Mouse (Mus musculus): ENCODE results near the gene Ctla2a.

- TF ChIP-seq CTCF (IDR thresholded peaks at IDR 0.05; ENCODE audit: extremely low read depth, insufficient read depth, insufficient read length, insufficient replicate concordance): no peak
- no peak for TF ChIP-seq POLR2A (IDR thresholded peaks at IDR 0.05; ENCODE audit: low read depth, low read length)
Measured at GRCm38 (mm10) chr13:60897328-60897727, 39.1 kb downstream of the Ctla2a start, which contains the start of gene Ctla2b.

Measured in spleen, adult 2 months (tissue).